Mouse (Mus musculus): ENCODE results near the gene Pcsk6. TPM values are rescaled to one million over a fixed set of nuclear protein-coding genes. Genes with fewer than 3 reads are reported as not detected.

The Pcsk6 gene
- total and polyA plus RNA-seq, 3 experiments = 0.05 TPM; not detected in 2

DNA sequence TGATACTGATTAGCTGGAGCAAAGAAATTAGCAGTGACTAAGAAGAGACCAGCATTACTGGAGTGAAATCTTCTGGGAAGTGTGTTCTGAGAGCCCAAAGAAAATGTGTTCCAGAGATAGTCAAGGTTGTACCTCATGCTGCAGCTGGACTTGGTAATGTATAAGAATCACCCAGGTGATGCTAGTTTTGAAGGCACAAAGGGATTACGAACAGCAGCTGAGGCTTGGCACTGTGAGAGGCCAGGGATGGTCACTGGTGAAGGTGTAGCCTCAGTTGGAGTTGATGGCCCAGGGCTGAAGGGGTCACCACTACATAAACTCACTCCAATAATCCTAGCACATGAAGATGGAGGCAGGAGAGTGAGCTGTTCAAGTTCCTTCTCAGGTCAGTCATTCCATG is 197.2 kb downstream of the Pcsk6 start, which contains the start of gene Snrpa1:
TSS of gene Snrpa1 (plus strand) at position 301 of the 400 bp plus-strand sequence.
- ATAC-seq (ENCODE audit: extremely low read depth, insufficient number of reproducible peaks, low FRiP score, poor library complexity, severe bottlenecking) (no peak), DNase-seq (ENCODE audit: low spot score) (no peak)
- TF ChIP-seq GATA1 (IDR thresholded peaks at IDR 0.05; ENCODE audit: borderline replicate concordance, low read length) (no peak), POLR2AphosphoS5 (IDR thresholded peaks at IDR 0.05; ENCODE audit: insufficient replicate concordance, low read depth, low read length) (no peak), GATA2 (IDR thresholded peaks at IDR 0.05; ENCODE audit: borderline replicate concordance, low read depth, low read length) (no peak), TAL1 (conservative IDR thresholded peaks at IDR 0.05; ENCODE audit: low read depth, low read length) (no peak), CTCF (IDR thresholded peaks at IDR 0.05; ENCODE audit: low read depth, low read length) (no peak)
- peaks cover 32% of the 10 kb centered on the region for H3K4me1 ChIP-seq (ENCODE audit: insufficient read depth, low read depth, low read length)
- no peaks in the 10 kb centered on the region for H3K9me3 ChIP-seq (replicated peaks)
- H3K4me3 ChIP-seq (ENCODE audit: low read depth, low read length) = peak within 1 kb of the TSS; percentile 96
- H3K36me3 ChIP-seq (replicated peaks) = peaks cover 17% of the 10 kb centered on the region
- no peaks in the 10 kb centered on the region for H3K27me3 ChIP-seq (ENCODE audit: insufficient read depth, low read length)

DNA sequence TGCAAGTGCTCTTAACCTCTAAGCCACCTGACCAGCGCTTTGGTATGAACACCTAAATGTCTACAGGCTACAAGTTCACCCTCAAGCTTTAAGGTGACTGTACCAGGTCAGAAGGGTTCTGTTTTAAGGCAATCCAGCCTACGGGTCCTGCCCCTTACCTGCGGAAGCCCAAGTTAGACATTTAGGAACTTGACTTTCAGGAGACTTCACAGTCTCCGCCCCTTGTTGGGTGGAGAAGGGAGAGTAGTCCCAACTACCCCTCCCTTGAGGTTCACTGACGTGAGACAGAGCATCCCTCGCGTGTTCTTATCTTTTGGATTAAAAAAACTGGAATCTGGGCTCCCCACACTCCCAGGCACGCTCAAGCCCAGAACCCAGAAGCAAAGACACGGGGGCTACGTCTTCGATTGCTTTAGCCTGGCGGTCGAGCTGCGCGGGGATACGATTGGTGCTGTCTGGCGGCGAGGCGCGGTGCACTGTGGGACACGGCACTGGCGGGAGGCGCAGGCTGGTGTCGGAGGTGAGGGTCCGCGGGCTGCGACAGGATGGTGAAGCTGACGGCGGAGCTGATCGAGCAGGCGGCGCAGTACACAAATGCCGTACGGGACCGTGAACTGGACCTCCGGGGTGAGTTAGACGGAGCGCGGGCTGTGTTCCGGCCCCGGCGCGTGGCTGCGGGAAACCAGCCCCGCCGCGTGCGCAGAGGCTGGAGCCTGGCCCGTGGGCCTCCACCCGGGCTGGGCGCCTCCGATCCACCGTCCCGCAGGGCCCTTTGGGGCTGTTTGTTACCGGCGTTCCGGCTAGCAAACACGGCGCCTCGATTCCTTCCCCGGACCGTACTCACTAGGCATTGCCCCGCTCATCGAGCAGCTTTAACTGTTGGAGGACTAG is 198.8 kb downstream of the Pcsk6 start:
- Histone ChIP-seq H3K4me1 (ENCODE audit: insufficient read depth, low read depth, low read length) (peaks cover 39% of the 10 kb centered on the region), H3K27me3 (ENCODE audit: insufficient read depth, low read length) (no peaks in the 10 kb centered on the region), H3K4me3 (ENCODE audit: low read depth, low read length) (peak overlapping the region; percentile 96), H3K9me3 (replicated peaks) (no peaks in the 10 kb centered on the region), H3K36me3 (replicated peaks) (peaks cover 30% of the 10 kb centered on the region)
- peak; percentile 73 for DNase-seq (ENCODE audit: low spot score)
- TF ChIP-seq GATA1 (IDR thresholded peaks at IDR 0.05; ENCODE audit: borderline replicate concordance, low read length) = no peak
- TF ChIP-seq TAL1 (conservative IDR thresholded peaks at IDR 0.05; ENCODE audit: low read depth, low read length) = no peak
- ATAC-seq (ENCODE audit: extremely low read depth, insufficient number of reproducible peaks, low FRiP score, poor library complexity, severe bottlenecking) = peak; percentile 85

DNA sequence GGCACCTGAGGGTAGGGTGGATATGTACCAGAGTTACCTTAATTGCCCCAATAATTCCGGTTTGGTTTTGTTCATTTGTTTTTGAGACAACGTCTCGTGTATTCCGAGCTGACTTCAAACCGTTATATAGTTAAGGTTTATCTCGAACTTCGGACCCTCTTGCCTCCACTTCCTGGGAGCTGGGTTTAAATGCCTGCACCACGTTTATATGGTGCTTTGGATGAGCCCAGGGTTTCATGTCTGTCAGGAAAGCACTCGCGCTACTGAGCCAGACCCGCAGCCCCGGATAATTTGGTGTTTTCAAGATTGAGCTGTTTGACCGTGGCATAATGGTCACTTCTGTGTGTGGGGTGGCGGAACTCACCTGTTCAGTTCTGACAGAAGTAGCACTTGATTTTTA is 199.5 kb downstream of the Pcsk6 start:
- DNase-seq (ENCODE audit: low spot score) (peak; percentile 8), ATAC-seq (ENCODE audit: extremely low read depth, insufficient number of reproducible peaks, low FRiP score, poor library complexity, severe bottlenecking) (no peak)
- Histone ChIP-seq H3K4me1 (ENCODE audit: insufficient read depth, low read depth, low read length) (peaks cover 41% of the 10 kb centered on the region), H3K9me3 (replicated peaks) (no peaks in the 10 kb centered on the region), H3K27me3 (ENCODE audit: insufficient read depth, low read length) (no peaks in the 10 kb centered on the region), H3K4me3 (ENCODE audit: low read depth, low read length) (peak overlapping the region; percentile 96), H3K36me3 (replicated peaks) (peaks cover 36% of the 10 kb centered on the region)
- TF ChIP-seq TAL1 (conservative IDR thresholded peaks at IDR 0.05; ENCODE audit: low read depth, low read length) = no peak
- TF ChIP-seq GATA2 (IDR thresholded peaks at IDR 0.05; ENCODE audit: borderline replicate concordance, low read depth, low read length) = no peak

DNA sequence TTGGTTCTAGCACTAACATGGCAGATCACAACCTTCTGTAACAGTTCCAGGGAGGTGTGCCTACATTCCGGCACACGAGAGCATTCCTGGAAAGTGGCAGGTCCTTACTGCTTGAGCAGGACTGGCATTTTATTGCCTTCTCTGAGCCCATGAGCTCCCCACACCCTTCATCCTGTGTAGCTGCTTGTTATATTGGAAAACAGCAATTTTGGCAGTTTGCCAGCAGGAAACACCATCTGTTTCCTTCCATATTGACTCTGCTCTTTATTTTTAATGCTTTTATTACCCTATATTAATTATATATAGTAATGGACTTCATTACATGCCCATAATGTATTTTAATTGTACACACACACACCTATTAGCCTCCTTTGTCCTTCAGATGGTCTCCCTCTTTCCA is 214.9 kb downstream of the Pcsk6 start:
- Histone ChIP-seq H3K36me3 (replicated peaks) (peaks cover 71% of the 10 kb centered on the region), H3K9me3 (replicated peaks) (no peaks in the 10 kb centered on the region), H3K4me3 (ENCODE audit: low read depth, low read length) (no peak overlapping the region), H3K4me1 (ENCODE audit: insufficient read depth, low read depth, low read length) (peaks cover 26% of the 10 kb centered on the region), H3K27me3 (ENCODE audit: insufficient read depth, low read length) (no peaks in the 10 kb centered on the region)
- DNase-seq (ENCODE audit: low spot score) (no peak), ATAC-seq (ENCODE audit: extremely low read depth, insufficient number of reproducible peaks, low FRiP score, poor library complexity, severe bottlenecking) (no peak)
- TF ChIP-seq TAL1 (conservative IDR thresholded peaks at IDR 0.05; ENCODE audit: low read depth, low read length) (no peak), POLR2AphosphoS5 (IDR thresholded peaks at IDR 0.05; ENCODE audit: insufficient replicate concordance, low read depth, low read length) (no peak)

DNA sequence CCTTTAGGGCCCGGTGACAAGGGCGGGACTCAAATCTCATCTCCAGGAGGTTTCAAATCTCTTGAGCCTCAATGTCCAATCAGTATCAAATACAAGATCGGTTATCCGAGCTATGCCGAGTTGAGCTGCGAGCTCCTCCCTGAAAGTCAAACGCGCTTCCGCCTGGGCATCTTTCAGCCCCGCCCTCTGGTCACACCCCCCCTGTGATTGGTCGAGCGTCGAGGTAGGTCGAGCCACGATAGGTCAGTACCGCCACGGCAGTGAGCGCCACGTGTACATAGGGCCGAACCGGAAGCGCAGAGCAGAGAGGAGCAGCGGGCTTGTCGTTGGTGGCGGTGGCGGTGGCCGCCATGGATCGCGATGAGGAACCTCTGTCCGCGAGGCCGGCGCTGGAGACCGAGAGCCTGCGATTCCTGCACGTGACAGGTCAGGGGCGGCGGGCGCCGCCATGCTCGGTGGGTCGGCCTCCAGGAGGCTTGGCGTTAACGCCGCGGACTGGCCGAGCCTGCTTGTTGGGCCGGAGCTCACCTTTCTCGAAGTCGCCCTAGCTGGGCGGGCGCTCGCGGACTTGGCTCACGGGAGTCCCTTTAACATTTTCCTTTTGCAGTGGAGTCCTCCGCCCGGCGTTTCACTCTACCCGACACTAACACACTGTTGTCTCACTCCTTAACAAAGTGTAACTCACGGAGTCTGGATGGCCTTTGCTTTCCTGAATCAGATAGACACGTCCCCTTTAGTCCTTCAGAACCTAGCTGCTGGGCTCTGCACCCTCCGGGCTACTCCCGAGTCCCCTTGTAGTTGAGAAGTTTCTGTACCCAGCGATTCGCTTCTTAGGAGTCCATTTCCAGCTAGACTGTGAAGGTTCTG is 218.1 kb downstream of the Pcsk6 start, which contains the start of gene Selenos:
TSS of gene Selenos (plus strand) at position 286 of the 867 bp plus-strand sequence.
- Histone ChIP-seq H3K27me3 (ENCODE audit: insufficient read depth, low read length) (no peaks in the 10 kb centered on the region), H3K4me1 (ENCODE audit: insufficient read depth, low read depth, low read length) (peaks cover 32% of the 10 kb centered on the region), H3K9me3 (replicated peaks) (no peaks in the 10 kb centered on the region), H3K4me3 (ENCODE audit: low read depth, low read length) (peak within 1 kb of the TSS; percentile 82), H3K36me3 (replicated peaks) (peaks cover 72% of the 10 kb centered on the region)
- DNase-seq (ENCODE audit: low spot score) (peak; percentile 96), ATAC-seq (ENCODE audit: extremely low read depth, insufficient number of reproducible peaks, low FRiP score, poor library complexity, severe bottlenecking) (peak; percentile 99)
- no peak for TF ChIP-seq POLR2AphosphoS5 (IDR thresholded peaks at IDR 0.05; ENCODE audit: insufficient replicate concordance, low read depth, low read length)

DNA sequence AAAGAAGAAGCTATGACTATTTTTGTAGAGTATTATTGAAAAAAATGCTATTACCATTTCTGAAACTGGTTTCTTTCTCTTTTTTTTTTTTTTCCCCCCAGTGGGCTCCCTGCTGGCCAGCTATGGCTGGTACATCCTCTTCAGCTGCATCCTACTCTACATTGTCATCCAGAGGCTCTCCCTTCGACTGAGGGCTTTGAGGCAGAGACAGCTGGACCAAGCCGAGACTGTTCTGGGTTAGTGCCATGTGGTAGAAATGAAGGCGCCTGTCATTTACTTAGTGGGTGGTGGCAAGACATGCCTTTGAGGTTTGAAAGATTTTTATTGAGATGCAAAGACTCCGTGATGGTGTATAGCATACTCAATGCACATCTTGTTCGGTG is 218.7 kb downstream of the Pcsk6 start:
- H3K9me3 ChIP-seq (replicated peaks) = no peaks in the 10 kb centered on the region
- H3K27me3 ChIP-seq (ENCODE audit: insufficient read depth, low read length) = no peaks in the 10 kb centered on the region
- peaks cover 33% of the 10 kb centered on the region for H3K4me1 ChIP-seq (ENCODE audit: insufficient read depth, low read depth, low read length)
- TF ChIP-seq GATA2 (IDR thresholded peaks at IDR 0.05; ENCODE audit: borderline replicate concordance, low read depth, low read length) (no peak), TAL1 (conservative IDR thresholded peaks at IDR 0.05; ENCODE audit: low read depth, low read length) (no peak), GATA1 (IDR thresholded peaks at IDR 0.05; ENCODE audit: borderline replicate concordance, low read length) (no peak), POLR2AphosphoS5 (IDR thresholded peaks at IDR 0.05; ENCODE audit: insufficient replicate concordance, low read depth, low read length) (no peak), CTCF (IDR thresholded peaks at IDR 0.05; ENCODE audit: low read depth, low read length) (no peak)
- peak; percentile 38 for DNase-seq (ENCODE audit: low spot score)
- no peak for ATAC-seq (ENCODE audit: extremely low read depth, insufficient number of reproducible peaks, low FRiP score, poor library complexity, severe bottlenecking)
- peak overlapping the region; percentile 82 for H3K4me3 ChIP-seq (ENCODE audit: low read depth, low read length)
- H3K36me3 ChIP-seq (replicated peaks) = peaks cover 72% of the 10 kb centered on the region
